7 mouse cellular contexts compared by ENCODE assay signal in the genomic region with DNA sequence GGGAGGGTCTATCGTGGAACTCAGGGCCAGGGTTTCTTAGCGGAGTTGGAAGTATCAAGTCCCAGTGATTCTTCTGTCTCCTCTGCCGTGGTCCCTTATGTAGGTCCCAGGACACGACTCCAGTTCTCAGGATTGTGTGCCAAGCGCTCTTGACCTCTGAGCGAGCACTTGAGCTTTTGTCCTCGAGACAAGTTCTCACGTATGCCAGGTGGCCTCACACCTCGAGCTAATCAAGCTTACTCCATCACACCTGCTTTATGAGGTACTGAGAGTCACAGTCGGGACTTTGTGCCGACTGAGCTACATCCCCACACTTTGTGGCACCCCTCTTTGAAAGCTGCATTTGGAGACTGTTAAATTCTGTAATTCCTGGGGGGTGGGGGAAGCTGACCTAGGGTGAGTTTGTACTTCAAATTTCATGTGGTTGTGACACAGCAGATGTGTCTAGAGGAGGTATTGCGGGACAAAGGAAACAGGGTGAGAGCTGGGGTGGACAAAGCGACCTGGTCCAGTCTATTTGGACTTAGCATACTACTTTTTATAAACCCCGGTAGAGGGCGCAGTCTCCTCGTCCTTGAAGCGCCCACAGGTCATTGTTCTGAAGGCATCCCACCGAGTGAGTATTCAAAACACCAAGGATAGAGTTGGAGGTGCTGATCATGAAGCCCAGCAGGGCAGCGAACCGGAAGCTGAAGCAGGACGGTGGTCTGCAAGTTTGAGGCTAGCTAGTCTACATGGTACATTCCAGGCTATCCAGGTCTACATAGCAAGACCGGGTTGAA. TPM values are rescaled to one million over a fixed set of nuclear protein-coding genes. Genes with fewer than 3 reads are reported as not detected.
A peak's percentile ranks its signal among the peaks of the same experiment; 100 is the strongest.
DNase-seq lines count a peak whose midpoint lies in the region; ATAC-seq and TF ChIP-seq lines count a peak whose summit lies in the region.

No protein-coding gene starts in this region.

- H3K4me2 ChIP-seq in embryonic facial prominence, embryonic 11.5 days (ENCODE audit: low read depth, low read length): no peak overlapping the region
- peak overlapping the region; percentile 58 for H3K4me2 ChIP-seq in heart, embryonic 16.5 days (ENCODE audit: low read depth, low read length)
- H3K4me2 ChIP-seq in kidney, postnatal 0 days (ENCODE audit: low read length): 0 out of 2 replicates have a peak overlapping the region, but pooled peaks have one; percentile 24

- no peaks in the 10 kb centered on the region for H3K36me3 ChIP-seq in embryonic facial prominence, embryonic 11.5 days (replicated peaks; ENCODE audit: control insufficient read depth, insufficient read depth, low read depth, low read length)
- no peaks in the 10 kb centered on the region for H3K36me3 ChIP-seq in heart, embryonic 16.5 days (ENCODE audit: control insufficient read depth, insufficient read depth)
- no peaks in the 10 kb centered on the region for H3K36me3 ChIP-seq in kidney, postnatal 0 days (ENCODE audit: insufficient read depth, low read length)

- TF ChIP-seq CTCF in kidney, postnatal 0 days (IDR thresholded peaks at IDR 0.05; ENCODE audit: low read depth): peak; percentile 86

- no peaks in the 10 kb centered on the region for H3K27me3 ChIP-seq in embryonic facial prominence, embryonic 11.5 days (ENCODE audit: control insufficient read depth, insufficient read depth, low read length)
- H3K27me3 ChIP-seq in heart, embryonic 16.5 days (ENCODE audit: control insufficient read depth, insufficient read depth, low read length): no peaks in the 10 kb centered on the region
- H3K27me3 ChIP-seq in kidney, postnatal 0 days (ENCODE audit: insufficient read depth, low read length): no peaks in the 10 kb centered on the region

- 37% methylated on average over 22 of the region's 22 CpGs for WGBS in embryonic facial prominence, embryonic 11.5 days
- WGBS in heart, embryonic 16.5 days: 27% methylated on average over 22 of the region's 22 CpGs
- 27% methylated on average over 22 of the region's 22 CpGs for WGBS in kidney, postnatal 0 days

- no peak overlapping the region for H3K4me3 ChIP-seq in embryonic facial prominence, embryonic 11.5 days (ENCODE audit: low read depth, low read length)
- no peak overlapping the region for H3K4me3 ChIP-seq in heart, embryonic 16.5 days (ENCODE audit: low read length)
- no peak overlapping the region for H3K4me3 ChIP-seq in kidney, postnatal 0 days (replicated peaks; ENCODE audit: low read depth, low read length)

- H3K9me3 ChIP-seq in embryonic facial prominence, embryonic 11.5 days (replicated peaks; ENCODE audit: control insufficient read depth, low read length): no peaks in the 10 kb centered on the region
- H3K9me3 ChIP-seq in heart, embryonic 16.5 days (replicated peaks; ENCODE audit: control insufficient read depth, low read length): no peaks in the 10 kb centered on the region
- H3K9me3 ChIP-seq in kidney, postnatal 0 days (replicated peaks; ENCODE audit: low read length): no peaks in the 10 kb centered on the region

- peak; percentile 88 for DNase-seq in ES-CJ7 (ENCODE audit: low read depth, low spot score)
- DNase-seq in adrenal gland, postnatal 10 days: peak; percentile 75
- DNase-seq in embryonic facial prominence, embryonic 11.5 days (ENCODE audit: low spot score): peak; percentile 85
- peak; percentile 93 for DNase-seq in kidney, postnatal 0 days (ENCODE audit: low spot score)
- DNase-seq in lung, postnatal 36 days: peak; percentile 87
- DNase-seq in retina, postnatal 7 days (ENCODE audit: low read depth, low spot score): peak; percentile 63

- H3K9ac ChIP-seq in embryonic facial prominence, embryonic 11.5 days (replicated peaks; ENCODE audit: low read length): 0 out of 2 replicates have a peak overlapping the region, but pooled peaks have one; percentile 11
- peak overlapping the region; percentile 51 for H3K9ac ChIP-seq in heart, embryonic 16.5 days (ENCODE audit: low read length)
- no peak overlapping the region for H3K9ac ChIP-seq in kidney, postnatal 0 days (ENCODE audit: low read depth, low read length)

- no peak overlapping the region for H3K27ac ChIP-seq in embryonic facial prominence, embryonic 11.5 days (replicated peaks; ENCODE audit: low read depth, low read length)
- H3K27ac ChIP-seq in heart, embryonic 16.5 days (ENCODE audit: low read length): no peak overlapping the region
- no peak overlapping the region for H3K27ac ChIP-seq in kidney, postnatal 0 days

- ATAC-seq in embryonic facial prominence, embryonic 11.5 days (replicated peaks; ENCODE audit: insufficient number of reproducible peaks, low FRiP score, low TSS enrichment, low read depth): peak; percentile 53; the same call in 1 of the 2 replicates
- ATAC-seq in heart, embryonic 16.5 days (replicated peaks; ENCODE audit: extremely low read depth, insufficient read depth, low FRiP score): peak; percentile 58
- ATAC-seq in kidney, postnatal 0 days (replicated peaks; ENCODE audit: low FRiP score, low read depth): peak; percentile 35

- no peaks in the 10 kb centered on the region for H3K4me1 ChIP-seq in embryonic facial prominence, embryonic 11.5 days (ENCODE audit: control insufficient read depth, insufficient read depth, low read length)
- H3K4me1 ChIP-seq in heart, embryonic 16.5 days (ENCODE audit: control insufficient read depth, insufficient read depth, low read length): peaks cover 24% of the 10 kb centered on the region
- H3K4me1 ChIP-seq in kidney, postnatal 0 days (replicated peaks; ENCODE audit: insufficient read depth, low read length): peaks cover 19% of the 10 kb centered on the region

RNA-seq across cellular contexts. Expression of a gene that starts 8.2 kb away (rescaled TPM):
- 10 to 100 TPM; 19.5 TPM for total RNA-seq in adrenal gland, postnatal 10 days (2021)
- 17.6 and 17.8 TPM in 2 replicates for polyA plus RNA-seq in embryonic facial prominence, embryonic 11.5 days (2014; fragmentation: Nextera tagmentation; extraction: Ambion mirVana)
- 13.0 and 13.1 TPM in 2 replicates for polyA plus RNA-seq in heart, embryonic 16.5 days (2015; fragmentation: Nextera tagmentation; extraction: Ambion mirVana)
- 12.5 and 13.2 TPM in 2 replicates for polyA plus RNA-seq in kidney, postnatal 0 days (2015; fragmentation: Nextera tagmentation; extraction: Ambion mirVana)
